1 mouse cellular context compared by ENCODE assay signal in the genomic region with DNA sequence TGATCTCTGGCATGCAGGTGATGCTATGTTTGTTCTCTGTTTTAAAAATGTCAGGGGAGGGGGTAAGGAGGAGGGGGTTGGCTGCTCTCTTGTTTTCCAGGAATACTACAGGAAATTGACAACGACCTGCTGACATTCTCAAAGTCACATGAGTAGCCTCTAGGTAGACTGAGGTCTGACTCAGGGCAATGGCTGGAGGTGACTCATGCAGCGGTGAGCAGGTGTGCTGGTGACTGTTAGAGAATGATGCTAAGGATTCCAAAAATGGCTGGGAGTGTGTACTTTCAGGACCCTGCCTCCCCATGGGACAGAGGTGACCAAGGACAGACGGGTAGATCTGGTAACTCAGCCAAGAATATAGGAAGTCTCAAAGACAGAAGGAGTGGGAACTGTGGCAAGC.
TF ChIP-seq lines count a peak whose summit lies in the region.

No protein-coding gene starts in this region.

TF ChIP-seq in CH12.LX, 34 proteins besides CTCF, POLR2A, EP300 and RAD21 (continued from another document):
- TF ChIP-seq ZC3H11A (IDR thresholded peaks at IDR 0.05; ENCODE audit: low read depth, low read length) (no peak), GABPA (IDR thresholded peaks at IDR 0.05; ENCODE audit: insufficient replicate concordance, low read depth, low read length) (no peak), MEF2A (IDR thresholded peaks at IDR 0.05; ENCODE audit: borderline replicate concordance, low read depth, low read length) (no peak), MYC (IDR thresholded peaks at IDR 0.05; ENCODE audit: low read depth, low read length) (no peak), ZKSCAN1 (IDR thresholded peaks at IDR 0.05; ENCODE audit: borderline replicate concordance, low read depth, low read length) (no peak), HCFC1 (IDR thresholded peaks at IDR 0.05; ENCODE audit: low read depth, low read length) (no peak), SIN3A (IDR thresholded peaks at IDR 0.05; ENCODE audit: low read length) (no peak), TBP (conservative IDR thresholded peaks at IDR 0.05; ENCODE audit: low read depth, low read length) (no peak), JUN (IDR thresholded peaks at IDR 0.05; ENCODE audit: insufficient read depth, low read depth, low read length) (no peak)
